Mouse (Mus musculus): ENCODE measurements around the gene Nkx2-3.
A peak's percentile ranks its signal among the peaks of the same experiment; 100 is the strongest.

Nkx2-3 gene

DNA sequence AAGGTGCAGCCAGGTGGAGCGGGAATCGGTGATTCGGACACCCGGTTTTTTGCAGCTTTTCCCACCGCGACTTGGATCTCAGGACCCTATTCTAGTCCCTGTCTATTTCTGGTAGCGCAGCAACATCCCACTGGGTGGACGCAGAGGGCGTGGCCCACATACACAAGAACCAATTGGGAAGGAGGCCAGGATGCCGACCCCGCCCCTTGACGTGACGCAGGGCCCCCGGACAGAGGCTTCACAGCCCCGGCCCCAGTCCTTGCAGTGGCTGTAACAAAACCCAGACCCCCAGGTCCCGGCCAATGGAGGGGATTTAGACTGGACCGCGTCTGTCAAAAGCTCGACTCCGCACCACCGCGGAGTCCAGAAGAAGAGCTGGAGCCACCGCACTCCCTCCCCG lies at the start of gene Nkx2-3:
Gene Nkx2-3, plus strand, starts transcription at position 275 of the 400 bp plus-strand sequence.
- DNase-seq (ENCODE audit: low read depth, low spot score): no peak

GRCm38 (mm10) chr19:43563166-43563565 lies 49.0 kb upstream of the Nkx2-3 start:
- DNase-seq (ENCODE audit: low read depth, low spot score): no peak

DNA sequence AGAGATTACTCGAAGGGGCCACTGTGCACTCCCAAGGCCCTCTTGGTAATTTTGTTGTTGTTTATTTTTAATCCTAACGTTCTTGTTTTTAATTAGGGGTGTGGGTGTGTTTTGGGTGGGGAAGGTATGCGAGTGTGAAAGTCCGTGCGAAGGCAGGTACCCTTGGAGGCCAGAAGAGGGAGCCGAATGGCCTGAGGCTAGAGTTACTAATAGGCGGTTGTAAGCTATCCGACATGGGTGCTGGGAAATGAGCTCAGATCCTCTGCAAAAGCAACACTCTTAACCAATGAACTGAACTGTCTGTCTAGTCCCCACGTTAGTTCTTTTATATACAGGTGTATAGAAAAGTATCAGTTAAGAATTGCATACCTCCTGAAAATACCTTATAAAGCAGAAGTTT lies 43.8 kb upstream of the Nkx2-3 start:
- DNase-seq (ENCODE audit: low read depth, low spot score): no peak

DNA sequence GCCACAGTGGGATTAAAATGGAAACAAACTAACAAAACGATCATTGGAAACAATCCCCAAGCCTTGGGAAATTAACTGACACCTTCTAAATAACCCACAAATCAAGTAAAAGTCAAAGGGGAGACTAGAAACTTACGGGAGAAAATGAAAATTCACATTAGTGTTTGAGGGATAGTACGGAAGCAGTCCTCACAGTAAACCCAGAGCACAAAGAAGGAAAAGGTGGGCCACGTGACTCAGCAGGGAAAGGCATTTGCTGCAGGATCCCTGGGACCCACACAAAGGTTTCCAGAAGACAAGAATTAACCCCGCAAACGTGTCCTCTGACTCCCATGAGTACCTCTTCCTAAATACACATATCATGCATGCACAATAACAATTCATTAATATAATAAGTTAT lies 43.0 kb upstream of the Nkx2-3 start:
- DNase-seq (ENCODE audit: low read depth, low spot score): no peak

GRCm38 (mm10) chr19:43570831-43571790 lies 41.0 kb upstream of the Nkx2-3 start:
- peak; percentile 61 for DNase-seq (ENCODE audit: low read depth, low spot score)

DNA sequence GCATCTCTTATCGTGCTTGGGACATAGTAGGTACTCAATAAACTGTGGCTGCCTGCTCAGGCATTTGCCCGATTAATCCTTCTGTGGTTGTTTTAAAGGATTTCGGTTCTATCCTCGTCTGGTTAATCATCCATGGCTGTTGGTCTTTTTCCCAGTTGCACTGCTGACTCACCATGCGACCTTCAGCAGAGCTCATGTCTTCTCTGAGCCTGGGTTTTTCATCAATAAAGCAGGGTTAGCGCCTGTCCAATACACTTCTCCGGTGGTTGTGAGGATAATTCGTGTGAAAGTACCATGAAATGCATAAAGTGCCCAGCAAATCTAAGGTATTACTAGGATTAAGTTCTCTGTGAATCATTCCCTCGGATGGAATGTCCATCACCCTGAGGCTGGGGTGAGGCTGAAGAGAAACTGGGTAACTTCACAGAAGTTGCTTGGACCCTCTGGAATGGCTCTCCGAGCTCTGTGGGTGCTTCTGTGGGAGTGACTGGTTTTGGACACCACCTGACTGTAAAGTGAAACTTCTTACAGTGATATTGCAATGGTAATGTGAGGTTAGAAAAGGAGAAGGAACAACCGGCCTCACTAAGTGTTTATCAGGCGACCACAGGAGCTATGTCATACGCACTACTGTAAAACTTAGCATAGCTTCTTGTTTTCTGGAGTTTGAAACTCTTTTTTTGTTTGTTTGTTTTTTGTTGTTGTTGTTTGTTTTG lies 32.9 kb upstream of the Nkx2-3 start:
- no peak for DNase-seq (ENCODE audit: low read depth, low spot score)

DNA sequence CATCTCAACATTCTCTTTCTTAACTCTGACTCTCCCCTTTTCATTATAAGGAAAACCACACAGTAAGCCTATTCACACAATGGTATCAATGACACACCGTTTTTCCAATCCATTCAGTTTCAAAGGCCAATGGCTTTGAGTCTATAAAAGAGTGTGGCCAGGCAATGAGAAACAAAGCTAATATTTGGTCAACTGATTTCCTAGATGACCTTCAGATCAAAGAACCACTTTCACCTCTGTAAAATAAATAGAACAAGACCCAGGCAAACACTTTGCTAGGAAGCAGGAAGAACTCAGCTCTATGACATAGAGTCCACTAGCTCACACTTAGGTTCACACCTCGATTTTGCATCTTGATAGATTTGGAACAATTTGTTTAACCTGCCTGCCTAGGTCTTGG lies 30.9 kb upstream of the Nkx2-3 start:
- DNase-seq (ENCODE audit: low read depth, low spot score): no peak

DNA sequence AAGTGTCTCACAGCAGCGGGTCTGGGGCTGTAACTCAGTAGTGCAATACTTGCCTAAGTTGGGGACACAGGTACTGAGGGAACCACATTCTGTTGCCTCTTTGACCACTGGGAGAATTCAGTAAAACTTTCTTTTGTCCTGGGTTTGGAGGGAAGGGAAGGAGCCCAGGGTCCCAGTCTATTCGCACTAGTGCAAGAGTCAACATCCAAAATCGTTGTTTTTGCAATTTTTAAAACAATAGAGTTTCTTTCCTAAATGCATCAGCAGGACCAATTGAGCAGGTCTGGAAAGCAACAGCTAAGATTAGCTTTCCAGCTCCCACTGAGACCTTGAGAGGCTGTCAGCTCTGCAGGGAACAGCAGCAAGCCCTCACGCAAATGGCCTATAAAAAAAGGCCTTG lies 28.9 kb upstream of the Nkx2-3 start:
- no peak for DNase-seq (ENCODE audit: low read depth, low spot score)

DNA sequence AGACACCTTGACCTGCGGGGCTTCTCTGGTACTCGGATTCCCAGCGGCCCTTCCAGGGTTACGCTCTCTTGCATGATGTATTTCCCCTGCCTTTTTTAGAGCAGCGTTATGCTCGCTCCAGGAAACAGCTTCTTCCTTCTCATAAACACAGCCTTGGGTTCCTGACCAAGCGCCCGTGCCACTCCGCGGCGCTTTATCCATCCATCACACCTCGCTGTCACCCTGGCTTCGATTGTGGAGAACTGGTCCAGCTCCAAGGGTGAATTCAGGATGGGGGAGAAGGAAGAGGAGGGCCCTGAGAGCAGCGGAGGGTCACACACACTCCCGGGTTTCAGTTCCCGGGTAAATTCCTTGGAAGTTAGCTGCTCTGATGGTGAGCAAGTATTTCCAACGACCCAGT lies 28.5 kb upstream of the Nkx2-3 start:
- no peak for DNase-seq (ENCODE audit: low read depth, low spot score)

DNA sequence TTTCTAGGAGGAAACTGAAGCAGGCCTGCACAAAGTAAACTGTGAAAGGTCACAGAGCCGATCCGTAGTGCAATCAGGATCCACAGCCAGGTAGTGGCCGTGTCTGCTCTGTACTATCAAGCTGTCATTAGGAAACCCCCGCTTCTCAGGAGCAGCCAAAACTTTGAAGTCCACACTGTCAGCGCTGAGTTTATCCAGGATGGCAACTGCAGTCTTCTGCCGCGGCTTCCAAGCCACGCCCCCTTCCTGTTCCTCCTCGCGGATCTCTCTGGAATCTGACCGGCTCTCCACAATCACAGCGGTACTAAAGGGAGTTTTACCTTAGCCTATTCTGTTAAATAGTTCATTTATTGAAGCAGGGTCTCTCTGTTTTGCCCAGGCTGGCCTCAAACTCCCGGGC lies 27.3 kb upstream of the Nkx2-3 start:
- DNase-seq (ENCODE audit: low read depth, low spot score): no peak

DNA sequence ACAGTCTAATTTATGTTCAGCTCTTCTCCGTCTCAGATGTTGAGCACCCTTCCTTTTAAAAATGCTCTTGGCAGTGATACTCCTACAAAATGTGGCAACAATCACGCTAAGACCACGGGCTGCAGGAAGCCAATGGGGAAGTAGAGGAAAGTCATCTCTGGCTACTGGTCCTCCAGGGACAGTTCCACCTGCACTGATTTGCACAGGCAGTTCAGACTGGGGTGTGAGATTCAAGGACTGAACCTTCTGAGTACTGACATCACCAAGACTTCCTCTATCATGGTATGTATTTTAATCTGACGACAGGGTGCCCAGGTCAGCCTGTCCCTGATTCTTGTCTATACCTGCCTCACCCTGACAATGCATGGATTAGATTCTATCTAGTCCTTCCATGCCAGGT lies 20.1 kb upstream of the Nkx2-3 start:
- no peak for DNase-seq (ENCODE audit: low read depth, low spot score)

DNA sequence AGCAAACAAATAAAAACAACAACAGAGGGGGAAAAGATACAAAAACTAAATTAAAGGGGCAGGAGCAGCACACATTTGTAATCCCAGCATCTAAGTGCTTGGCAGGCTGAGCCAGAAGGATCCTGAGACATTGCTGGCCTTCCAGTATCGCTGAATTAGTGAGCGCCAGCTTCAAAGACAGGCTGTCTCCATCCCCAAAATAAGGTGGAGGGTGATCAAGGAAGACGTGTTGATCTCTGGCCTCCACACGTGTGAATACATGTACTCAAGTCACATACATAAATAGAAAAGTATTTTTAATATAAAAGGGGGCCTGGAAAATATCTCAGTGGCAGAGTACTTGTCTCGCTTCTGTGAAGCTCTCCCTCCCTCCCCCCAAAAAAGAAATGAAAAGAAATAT lies 15.1 kb upstream of the Nkx2-3 start:
- DNase-seq (ENCODE audit: low read depth, low spot score): no peak

- DNase-seq (ENCODE audit: low read depth, low spot score): no peak
Measured at GRCm38 (mm10) chr19:43598741-43599660, 13.1 kb upstream of the Nkx2-3 start.

GRCm38 (mm10) chr19:43599776-43600544 lies 12.2 kb upstream of the Nkx2-3 start:
- DNase-seq (ENCODE audit: low read depth, low spot score): no peak

GRCm38 (mm10) chr19:43600545-43601331 lies 11.4 kb upstream of the Nkx2-3 start:
- DNase-seq (ENCODE audit: low read depth, low spot score): no peak

DNA sequence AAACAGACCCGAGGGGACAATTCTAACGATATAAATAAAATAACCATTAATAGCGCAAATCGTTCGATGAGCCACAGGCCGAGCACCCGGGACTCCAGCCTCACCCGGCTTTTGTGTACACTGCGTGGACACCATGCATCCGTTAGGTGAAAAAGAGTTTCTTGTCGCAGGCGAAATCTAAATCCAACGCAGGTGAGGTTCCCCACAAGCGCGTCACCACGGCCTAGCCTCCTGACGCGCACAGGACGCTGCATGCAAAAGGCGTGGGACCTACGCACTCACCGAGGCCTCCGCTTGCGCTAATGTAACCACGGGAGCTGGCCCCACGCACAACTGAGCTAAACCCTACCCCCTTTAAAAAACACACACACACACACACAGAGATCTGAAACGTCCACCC lies 10.7 kb upstream of the Nkx2-3 start:
- no peak for DNase-seq (ENCODE audit: low read depth, low spot score)

DNA sequence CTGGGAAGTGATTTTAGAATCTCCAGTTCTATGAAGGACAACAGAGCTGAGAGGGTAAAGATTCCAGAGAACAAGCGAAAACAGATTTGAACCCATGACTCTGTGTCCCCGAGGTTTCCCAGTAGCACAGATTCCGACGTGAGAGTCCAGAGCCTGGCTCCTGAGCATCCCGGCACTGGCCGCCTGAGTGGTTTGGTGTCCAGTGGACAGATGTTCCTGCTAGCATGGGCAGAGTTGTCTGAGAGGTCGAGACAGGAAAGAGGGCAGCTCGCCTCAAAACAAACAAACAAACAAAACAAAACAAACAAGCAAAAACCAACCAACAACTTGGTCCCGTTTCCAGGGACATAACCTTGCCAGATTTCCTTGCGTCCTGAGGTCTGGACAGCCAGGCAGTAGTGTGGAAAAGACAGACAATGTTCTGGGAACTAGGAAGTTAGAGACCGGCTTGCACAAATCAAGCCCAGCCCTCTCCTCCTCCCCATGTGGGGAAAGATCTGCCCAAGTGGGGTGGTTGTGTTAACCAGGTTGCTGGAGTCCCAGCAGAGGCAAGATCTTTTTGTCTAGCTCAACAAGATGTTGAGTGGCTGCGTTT lies 10.0 kb upstream of the Nkx2-3 start:
- DNase-seq (ENCODE audit: low read depth, low spot score): no peak

DNA sequence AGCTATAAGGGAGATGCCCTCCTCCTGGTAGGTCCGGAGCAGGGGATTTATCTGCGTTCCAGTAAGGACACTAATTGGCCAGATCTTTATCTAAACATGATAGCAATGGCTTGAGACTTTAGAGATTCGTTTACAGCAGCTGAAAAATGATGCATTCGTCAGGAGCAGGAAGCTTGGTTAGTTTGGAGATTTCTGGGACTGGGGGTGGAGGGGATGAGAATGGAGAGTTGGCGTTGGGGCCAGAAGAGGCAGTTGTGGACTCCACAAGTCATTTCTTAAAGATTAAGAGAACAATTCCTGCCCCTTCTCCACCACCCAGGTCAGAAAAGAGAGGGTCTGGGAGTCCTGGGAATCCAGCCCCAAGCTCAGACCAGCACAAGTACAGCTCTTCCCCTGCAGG lies 8.6 kb upstream of the Nkx2-3 start:
- DNase-seq (ENCODE audit: low read depth, low spot score): no peak

DNA sequence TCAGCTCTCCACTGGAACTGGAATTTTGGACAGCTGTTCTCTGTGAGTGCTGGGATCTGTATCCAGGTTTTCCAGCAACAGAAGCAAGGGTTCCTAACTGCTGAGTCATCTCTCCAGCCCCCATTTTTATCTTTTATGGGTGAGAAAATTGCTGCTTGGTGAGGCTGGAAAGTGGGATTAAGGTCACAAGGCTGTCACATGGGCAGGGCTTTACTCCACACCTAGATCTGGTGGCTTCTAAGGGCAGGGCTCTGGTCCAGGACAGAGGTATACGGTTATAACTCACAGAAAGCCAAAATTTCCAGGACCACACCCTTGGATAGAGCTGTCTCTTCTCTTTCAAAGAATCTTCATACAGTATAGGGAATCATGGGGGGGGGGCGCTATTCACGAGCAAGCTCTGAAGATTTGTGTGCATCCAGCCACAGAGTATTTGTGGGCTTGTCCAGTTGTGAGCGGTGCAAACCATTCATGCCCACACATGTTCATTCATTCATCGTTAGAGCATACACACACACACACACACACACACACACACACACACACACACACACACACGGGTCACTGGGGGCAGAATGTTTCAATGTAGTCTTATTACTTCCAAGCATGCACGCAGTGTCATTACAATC lies 7.5 kb upstream of the Nkx2-3 start:
- DNase-seq (ENCODE audit: low read depth, low spot score): no peak
